Mouse (Mus musculus) stomach, adult 2 months (tissue): ENCODE results near the gene Ccno. TPM values are rescaled to one million over a fixed set of nuclear protein-coding genes. Genes with fewer than 3 reads are reported as not detected.

Source experiments
- polyA plus RNA-seq: library from polyadenylated mRNA; depleted of rRNA; stranded (reverse); fragments of >200 nt; gene quantifications from 2 replicates; pipeline ENCODE4 v1.2.3, GENCODE M21; 2012; rRNA removed

The Ccno gene
- 0.30 and 0.43 TPM in 2 replicates for polyA plus RNA-seq

DNA sequence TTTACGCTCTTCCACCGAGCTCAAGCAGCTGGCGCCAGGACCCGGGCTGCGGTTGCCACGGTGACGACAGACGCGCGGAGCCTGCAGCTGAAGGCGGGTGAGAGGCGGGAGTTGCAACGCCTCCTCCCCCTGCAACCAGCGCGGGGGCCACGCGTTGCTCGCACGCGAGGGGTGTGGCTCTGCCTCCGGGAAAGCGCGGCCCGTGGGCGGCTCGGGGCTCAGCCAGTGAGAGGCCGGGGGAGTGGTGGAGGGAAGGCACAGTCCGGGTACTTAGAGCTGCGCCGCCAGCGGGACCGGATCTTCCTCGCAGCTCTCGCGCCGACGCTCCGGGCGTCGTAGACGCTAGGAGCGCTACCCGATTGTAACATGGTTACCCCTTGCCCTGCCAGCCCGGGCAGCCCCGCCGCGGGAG is at the start of gene Ccno:
Ccno (plus strand) TSS at position 271 of the 412 bp plus-strand sequence.

DNA sequence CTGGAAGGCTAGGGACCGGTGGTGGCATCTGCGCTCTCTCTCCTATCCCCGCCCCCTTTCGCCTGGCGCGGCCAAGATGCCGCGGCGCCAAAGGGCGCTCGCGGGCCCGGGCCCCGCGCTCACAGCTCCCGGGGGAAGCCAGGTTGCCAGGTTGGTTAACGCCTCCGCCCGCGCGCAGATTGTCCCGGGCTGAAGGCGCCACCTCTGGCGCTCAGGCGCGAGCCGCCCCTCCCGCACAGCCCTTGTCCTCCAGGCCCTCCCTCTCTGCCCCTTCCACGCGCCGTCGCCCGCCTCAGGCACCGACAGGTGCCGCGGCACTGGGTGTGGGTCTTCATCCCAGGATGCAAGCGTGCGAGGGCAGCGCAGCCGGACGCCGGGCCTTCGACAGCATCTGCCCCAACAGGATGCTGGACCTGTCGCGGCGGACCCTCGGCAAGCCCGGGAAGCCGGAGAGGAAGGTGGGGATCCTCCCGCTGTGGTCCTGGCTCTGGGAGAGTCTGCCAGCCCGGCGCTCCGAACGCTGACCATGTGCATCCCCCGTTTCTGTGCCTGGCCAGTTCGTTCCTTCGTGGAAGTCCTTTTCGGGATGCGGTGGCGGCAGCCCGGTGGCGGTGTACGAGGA is 6.0 kb downstream of the Ccno start, which contains the start of gene Mcidas:
Mcidas (plus strand) TSS at position 315 of the 622 bp plus-strand sequence.

DNA sequence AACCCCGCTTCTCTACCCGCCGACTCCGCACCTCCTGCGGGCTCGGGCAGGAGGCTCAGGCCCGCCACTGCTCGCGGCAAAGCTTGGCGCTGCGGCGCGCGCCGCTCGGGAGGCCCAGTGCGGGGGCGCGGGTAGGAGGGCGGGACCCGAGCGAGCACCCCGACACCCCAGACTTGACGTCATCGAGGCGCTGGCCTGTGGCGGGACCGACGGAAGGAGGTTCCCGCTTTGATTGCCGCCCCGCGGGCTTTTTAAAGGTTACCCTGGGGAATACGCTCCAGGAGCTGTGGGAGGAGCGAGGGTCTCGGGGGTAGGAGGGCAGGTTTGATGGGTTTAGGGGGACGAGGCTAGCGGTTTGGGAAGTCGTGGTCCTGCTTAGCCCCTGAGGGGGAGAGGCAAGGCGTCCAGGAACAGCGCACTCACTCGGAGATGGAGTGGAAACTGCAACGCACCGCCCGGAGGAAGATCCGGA is 47.4 kb downstream of the Ccno start, which contains the start of gene Cdc20b:
Cdc20b (plus strand) TSS at position 162 of the 472 bp plus-strand sequence.

Other genes starting within 250 kb of the Ccno start
- 29.1 and 35.4 TPM in 2 replicates for gene Plpp1, start 187.0 kb upstream of the Ccno start, polyA plus RNA-seq
- gene Mtrex, start 60.4 kb upstream of the Ccno start, polyA plus RNA-seq = 0.29 and 0.89 TPM in 2 replicates
- 0.33 and 0.69 TPM in 2 replicates for gene Dhx29, start 60.3 kb upstream of the Ccno start, polyA plus RNA-seq
- 0.14 TPM in 1 of 2 replicates, not detected in the other for gene Mcidas, start 6.0 kb downstream of the Ccno start, polyA plus RNA-seq
- gene Cdc20b, start 47.3 kb downstream of the Ccno start, polyA plus RNA-seq = not detected in 2 replicates
- 0.13 and 0.27 TPM in 2 replicates for gene Gpx8, start 58.6 kb downstream of the Ccno start, polyA plus RNA-seq
- gene Gzma, start 113.2 kb downstream of the Ccno start, polyA plus RNA-seq = not detected in 2 replicates
- 1.6 and 2.5 TPM in 2 replicates for gene Esm1, start 221.9 kb downstream of the Ccno start, polyA plus RNA-seq
- not detected in 2 replicates for gene Gzmk, start 238.1 kb downstream of the Ccno start, polyA plus RNA-seq